Mouse (Mus musculus) adrenal gland, adult 2 months (tissue): ENCODE results near the gene Copa. TPM values are rescaled to one million over a fixed set of nuclear protein-coding genes. Genes with fewer than 3 reads are reported as not detected.

Experiments used
- DNase-seq: peaks from one replicate; pipeline ENCODE4 v3.0.0; 2021
- polyA plus RNA-seq: library from polyadenylated mRNA; depleted of rRNA; stranded (reverse); fragments of >200 nt; gene quantifications from 2 replicates; pipeline ENCODE4 v1.2.3, GENCODE M21; 2012; rRNA removed
- total RNA-seq, 2 experiments: library from RNA; stranded (reverse); gene quantifications; 2 replicates each; pipeline ENCODE4 v1.2.3; 2021

The Copa gene
- total and polyA plus RNA-seq, 3 experiments, result 21.1 to 178 (median 174) TPM

- no peak for DNase-seq
Observed at GRCm38 (mm10) chr1:172140825-172141224, 58.5 kb downstream of the Copa start.

GRCm38 (mm10) chr1:172141529-172141928 lies 59.2 kb downstream of the Copa start:
- no peak for DNase-seq

- peak; percentile 62 for DNase-seq
Observed at GRCm38 (mm10) chr1:172143570-172143969, 61.2 kb downstream of the Copa start.

- DNase-seq, result peak; percentile 99
Observed at GRCm38 (mm10) chr1:172147835-172148278, 65.5 kb downstream of the Copa start, which contains the start of gene Dcaf8. TSS of gene Dcaf8 (plus strand) at chr1:172148084.

GRCm38 (mm10) chr1:172148279-172148954 lies 66.1 kb downstream of the Copa start:
- peak; percentile 70 for DNase-seq

GRCm38 (mm10) chr1:172148955-172149815 lies 66.9 kb downstream of the Copa start:
- DNase-seq, result no peak

- no peak for DNase-seq
Observed at GRCm38 (mm10) chr1:172154536-172154935, 72.2 kb downstream of the Copa start.

GRCm38 (mm10) chr1:172155518-172155917 lies 73.2 kb downstream of the Copa start:
- no peak for DNase-seq

- no peak for DNase-seq
Observed at GRCm38 (mm10) chr1:172159970-172160369, 77.6 kb downstream of the Copa start.

GRCm38 (mm10) chr1:172160508-172160907 lies 78.2 kb downstream of the Copa start:
- no peak for DNase-seq

GRCm38 (mm10) chr1:172162009-172162408 lies 79.7 kb downstream of the Copa start:
- DNase-seq, result no peak

- DNase-seq, result no peak
Observed at GRCm38 (mm10) chr1:172162959-172163358, 80.6 kb downstream of the Copa start.

GRCm38 (mm10) chr1:172167911-172168310 lies 85.6 kb downstream of the Copa start:
- DNase-seq, result no peak

- peak; percentile 57 for DNase-seq
Observed at GRCm38 (mm10) chr1:172169809-172170208, 87.5 kb downstream of the Copa start.

Other genes starting within 250 kb of the Copa start
- 1 to 10 TPM; 4.6 to 5.8 TPM for gene Cd84, start 242.8 kb upstream of the Copa start, total RNA-seq
- 0.42 and 0.79 TPM in 2 replicates for gene Cd84, start 242.8 kb upstream of the Copa start, polyA plus RNA-seq
- under 1 TPM; 0.10 to 0.12 TPM for gene Gm10521, start 186.9 kb upstream of the Copa start, total RNA-seq
- 0.07 and 0.13 TPM in 2 replicates for gene Gm10521, start 186.9 kb upstream of the Copa start, polyA plus RNA-seq
- under 1 TPM in 1 of 2 experiments, not detected in 1; 0.24 TPM for gene Slamf6, start 165.0 kb upstream of the Copa start, total RNA-seq
- 0.06 TPM in 1 of 2 replicates, not detected in the other for gene Slamf6, start 165.0 kb upstream of the Copa start, polyA plus RNA-seq
- 1 to 10 TPM; 1.7 to 6.2 TPM for gene Vangl2, start 54.1 kb upstream of the Copa start, total RNA-seq
- gene Vangl2, start 54.1 kb upstream of the Copa start, polyA plus RNA-seq, result 2.9 and 3.6 TPM in 2 replicates
- gene Nhlh1, start 25.0 kb upstream of the Copa start, total RNA-seq, result not detected
- not detected in 2 replicates for gene Nhlh1, start 25.0 kb upstream of the Copa start, polyA plus RNA-seq
- 10 to 100 TPM; 83.9 to 85.7 TPM for gene Ncstn, start 266 bp downstream of the Copa start, total RNA-seq
- 62.9 and 83.8 TPM in 2 replicates for gene Ncstn, start 266 bp downstream of the Copa start, polyA plus RNA-seq
- 100 to 1,000 TPM; 112 to 114 TPM for gene Pex19, start 44.2 kb downstream of the Copa start, total RNA-seq
- gene Pex19, start 44.2 kb downstream of the Copa start, polyA plus RNA-seq, result 104 and 114 TPM in 2 replicates
- 100 to 1,000 TPM; 110 to 120 TPM for gene Dcaf8, start 65.6 kb downstream of the Copa start, total RNA-seq
- gene Dcaf8, start 65.6 kb downstream of the Copa start, polyA plus RNA-seq, result 61.1 and 64.8 TPM in 2 replicates
- 10 to 100 TPM; 68.0 to 71.3 TPM for gene Pea15a, start 124.3 kb downstream of the Copa start, total RNA-seq
- gene Pea15a, start 124.3 kb downstream of the Copa start, polyA plus RNA-seq, result 22.1 and 24.5 TPM in 2 replicates
- gene Casq1, start 137.3 kb downstream of the Copa start, total RNA-seq, result under 1 TPM; 0.31 to 0.46 TPM
- gene Casq1, start 137.3 kb downstream of the Copa start, polyA plus RNA-seq, result 0.13 and 0.24 TPM in 2 replicates
- 1 to 10 TPM in 1 of 2 experiments, under 1 TPM in 1; 0.62 to 3.6 TPM for gene Atp1a4, start 175.9 kb downstream of the Copa start, total RNA-seq
- gene Atp1a4, start 175.9 kb downstream of the Copa start, polyA plus RNA-seq, result 0.90 and 0.91 TPM in 2 replicates
- 10 to 100 TPM; 32.2 to 38.3 TPM for gene Igsf8, start 179.1 kb downstream of the Copa start, total RNA-seq
- 109 and 126 TPM in 2 replicates for gene Igsf8, start 179.1 kb downstream of the Copa start, polyA plus RNA-seq
- gene Atp1a2, start 215.5 kb downstream of the Copa start, total RNA-seq, result 100 to 1,000 TPM; 126 to 247 TPM
- gene Atp1a2, start 215.5 kb downstream of the Copa start, polyA plus RNA-seq, result 57.3 and 85.0 TPM in 2 replicates
- under 1 TPM; 0.09 to 0.17 TPM for gene Kcnj9, start 246.8 kb downstream of the Copa start, total RNA-seq
- 0.67 and 0.85 TPM in 2 replicates for gene Kcnj9, start 246.8 kb downstream of the Copa start, polyA plus RNA-seq